Mouse (Mus musculus) bone marrow, adult 2 months (tissue): ENCODE measurements around the gene Fnbp1.

Source experiments
- CTCF ChIP-seq: fragments of 200-500 bp; IDR thresholded peaks from 2 replicates; pipeline ENCODE4 v1.5.1; 2011; ENCODE audit warnings: low read length, control low read depth; ENCODE audit not compliant: control insufficient read depth, insufficient read depth
- POLR2A ChIP-seq: fragments of 200-500 bp; IDR thresholded peaks from 2 replicates; pipeline ENCODE4 v1.6.1; 2011; ENCODE audit warnings: low read depth, mild to moderate bottlenecking, control low read depth, low read length, borderline replicate concordance; ENCODE audit not compliant: control insufficient read depth

DNA sequence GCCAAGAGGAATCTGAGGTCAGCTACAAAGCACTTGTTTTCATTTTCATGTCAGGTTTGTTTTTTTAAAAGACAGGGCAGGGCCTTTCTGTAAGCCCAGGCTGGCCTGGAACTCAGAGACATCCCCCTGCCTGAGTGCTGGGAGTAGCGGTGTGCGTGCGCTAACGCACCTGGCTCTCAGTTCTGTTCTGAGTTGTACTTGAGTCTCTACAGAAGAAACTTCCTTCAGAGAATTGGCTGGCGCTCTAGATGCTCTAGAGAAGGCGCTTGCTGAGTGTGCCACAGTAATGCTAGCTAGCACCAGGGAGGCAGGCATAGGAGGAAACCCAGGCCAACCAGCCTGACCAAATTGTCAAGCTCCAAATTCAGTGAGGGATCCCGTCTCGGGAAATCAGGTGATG lies 52.9 kb downstream of the Fnbp1 start:
- TF ChIP-seq CTCF: no peak
- no peak for TF ChIP-seq POLR2A
